Mouse (Mus musculus): Measurements from ENCODE around the gene Cadm1. TPM values are rescaled to one million over a fixed set of nuclear protein-coding genes. Genes with fewer than 3 reads are reported as not detected.

Cadm1 gene
- polyA plus RNA-seq, 1 experiment from 2014 or later, result 190 TPM

DNA sequence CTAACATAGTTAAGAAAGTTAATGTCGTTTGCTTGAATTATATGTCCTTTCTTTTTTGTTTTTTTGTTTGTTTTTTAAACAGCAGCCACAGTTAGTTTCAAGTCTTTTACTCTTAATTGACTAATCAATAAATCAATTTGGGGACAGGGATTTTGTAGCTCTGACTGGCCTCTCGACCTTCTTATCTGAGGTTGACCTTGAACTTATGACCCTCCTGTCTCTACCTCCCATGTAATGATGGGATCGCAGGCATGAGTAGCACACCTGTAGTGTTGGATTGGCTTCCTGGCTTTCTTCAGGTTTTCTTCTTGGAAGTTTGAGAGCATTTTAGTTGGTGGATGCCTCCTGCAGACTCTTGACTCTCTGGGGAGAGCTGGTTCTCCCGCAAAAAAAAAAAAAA is 53.3 kb downstream of the Cadm1 start:
- Histone ChIP-seq H3K4me1 (ENCODE audit: control insufficient read depth, insufficient read depth, low read length) (0 out of 2 replicates have a peak, but pooled peaks cover 4% of the 10 kb centered on the region), H3K9me3 (ENCODE audit: control insufficient read depth, low read length) (no peaks in the 10 kb centered on the region), H3K4me2 (ENCODE audit: low read depth) (no peak overlapping the region), H3K9ac (ENCODE audit: low read length) (no peak overlapping the region), H3K27ac (ENCODE audit: low read depth, low read length) (no peak overlapping the region), H3K36me3 (ENCODE audit: control insufficient read depth, insufficient read depth, low read length) (no peaks in the 10 kb centered on the region), H3K4me3 (ENCODE audit: low read depth, low read length) (no peak overlapping the region), H3K27me3 (ENCODE audit: control insufficient read depth, insufficient read depth, low read length) (no peaks in the 10 kb centered on the region)
- no peak for DNase-seq (ENCODE audit: low spot score)
- 76% methylated on average over 4 of the region's 4 CpGs for WGBS
- ATAC-seq (ENCODE audit: insufficient read depth, low FRiP score, low TSS enrichment), result no peak

DNA sequence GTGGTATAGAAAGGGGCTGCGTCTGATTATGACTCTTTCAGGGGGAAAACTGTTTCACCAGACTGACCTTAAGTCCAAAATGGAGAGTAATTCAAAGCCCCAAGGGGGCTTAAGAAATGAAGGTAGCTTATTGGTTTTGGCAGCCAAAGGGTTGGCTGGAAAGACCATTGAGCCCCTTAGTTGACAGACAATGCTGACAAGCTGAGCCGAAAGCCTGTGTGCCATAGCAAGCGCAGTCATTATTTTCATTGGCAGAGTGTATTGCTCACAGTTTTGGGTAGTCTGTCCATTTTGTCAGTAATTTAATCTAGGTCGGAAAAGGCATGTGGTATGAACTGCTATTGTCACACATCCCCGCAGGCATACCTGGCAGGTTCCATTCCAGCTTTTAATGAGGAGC is 56.2 kb downstream of the Cadm1 start:
- no peak for DNase-seq (ENCODE audit: low spot score)
- Histone ChIP-seq H3K4me3 (ENCODE audit: low read depth, low read length) (no peak overlapping the region), H3K27ac (ENCODE audit: low read depth, low read length) (no peak overlapping the region), H3K27me3 (ENCODE audit: control insufficient read depth, insufficient read depth, low read length) (no peaks in the 10 kb centered on the region), H3K9me3 (ENCODE audit: control insufficient read depth, low read length) (no peaks in the 10 kb centered on the region), H3K4me2 (ENCODE audit: low read depth) (no peak overlapping the region), H3K4me1 (ENCODE audit: control insufficient read depth, insufficient read depth, low read length) (0 out of 2 replicates have a peak, but pooled peaks cover 4% of the 10 kb centered on the region), H3K36me3 (ENCODE audit: control insufficient read depth, insufficient read depth, low read length) (no peaks in the 10 kb centered on the region), H3K9ac (ENCODE audit: low read length) (no peak overlapping the region)
- WGBS, result 81% methylated on average over 5 of the region's 5 CpGs
- no peak for ATAC-seq (ENCODE audit: insufficient read depth, low FRiP score, low TSS enrichment)

DNA sequence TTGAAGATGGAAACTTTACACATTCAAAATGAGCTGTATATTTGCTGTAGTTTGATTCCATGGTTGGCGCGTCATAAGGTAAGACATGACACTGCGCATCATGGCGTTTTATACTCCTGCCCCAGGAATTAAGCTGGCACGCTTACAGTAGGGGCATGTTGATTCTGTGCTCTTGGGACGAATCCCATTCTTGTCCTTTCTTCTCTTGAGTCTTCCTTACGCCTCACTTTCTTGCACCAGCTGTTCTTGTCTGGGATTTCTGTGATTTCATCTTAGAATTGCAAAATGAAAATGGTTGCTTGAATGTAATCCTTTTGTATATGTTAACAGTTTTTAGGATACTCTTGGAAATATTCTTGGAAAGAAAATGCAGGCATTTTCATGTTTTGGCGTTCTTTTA is 56.9 kb downstream of the Cadm1 start:
- no peak overlapping the region for H3K27ac ChIP-seq (ENCODE audit: low read depth, low read length)
- H3K4me1 ChIP-seq (ENCODE audit: control insufficient read depth, insufficient read depth, low read length), result 0 out of 2 replicates have a peak, but pooled peaks cover 4% of the 10 kb centered on the region
- H3K4me2 ChIP-seq (ENCODE audit: low read depth), result no peak overlapping the region
- H3K4me3 ChIP-seq (ENCODE audit: low read depth, low read length), result no peak overlapping the region
- WGBS, result 91% methylated on average over 8 of the region's 8 CpGs
- no peaks in the 10 kb centered on the region for H3K9me3 ChIP-seq (ENCODE audit: control insufficient read depth, low read length)
- H3K9ac ChIP-seq (ENCODE audit: low read length), result no peak overlapping the region
- H3K27me3 ChIP-seq (ENCODE audit: control insufficient read depth, insufficient read depth, low read length), result no peaks in the 10 kb centered on the region
- no peaks in the 10 kb centered on the region for H3K36me3 ChIP-seq (ENCODE audit: control insufficient read depth, insufficient read depth, low read length)
- ATAC-seq (ENCODE audit: insufficient read depth, low FRiP score, low TSS enrichment) (no peak), DNase-seq (ENCODE audit: low spot score) (no peak)

DNA sequence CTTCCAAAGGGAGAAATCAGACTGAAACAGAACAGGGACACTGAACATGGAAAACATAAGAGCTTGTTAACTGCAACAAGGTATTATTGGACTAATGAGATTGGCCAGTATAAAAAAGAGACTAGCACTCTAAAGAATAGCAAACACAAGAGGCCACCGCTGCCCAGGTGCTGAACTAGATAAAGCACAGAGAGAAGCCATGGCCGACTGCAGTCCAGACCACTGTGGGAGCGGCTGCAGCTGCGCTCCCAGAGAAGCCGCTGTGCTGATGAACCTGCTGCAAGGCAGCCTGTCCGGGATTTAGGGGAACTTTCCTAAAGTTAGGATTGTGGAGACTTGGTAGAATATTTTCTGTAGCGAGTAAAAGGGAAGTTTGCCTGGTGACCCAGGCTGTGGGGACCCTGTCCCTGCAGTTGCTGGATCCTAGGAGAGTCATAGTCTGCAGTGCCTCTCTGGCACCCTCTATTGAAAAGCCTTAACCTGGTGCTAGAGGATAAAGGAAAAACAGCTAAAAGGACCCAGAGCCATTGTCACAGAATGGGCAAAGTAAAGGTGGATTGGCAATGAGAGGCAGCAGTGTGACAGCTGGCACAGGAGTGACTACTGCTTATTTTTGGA is 57.7 kb downstream of the Cadm1 start:
- H3K9me3 ChIP-seq (ENCODE audit: control insufficient read depth, low read length), result no peaks in the 10 kb centered on the region
- H3K27ac ChIP-seq (ENCODE audit: low read depth, low read length), result no peak overlapping the region
- no peak overlapping the region for H3K4me3 ChIP-seq (ENCODE audit: low read depth, low read length)
- DNase-seq (ENCODE audit: low spot score), result no peak
- 63% methylated on average over 7 of the region's 7 CpGs for WGBS
- H3K4me1 ChIP-seq (ENCODE audit: control insufficient read depth, insufficient read depth, low read length), result 0 out of 2 replicates have a peak, but pooled peaks cover 4% of the 10 kb centered on the region
- H3K4me2 ChIP-seq (ENCODE audit: low read depth), result no peak overlapping the region
- H3K27me3 ChIP-seq (ENCODE audit: control insufficient read depth, insufficient read depth, low read length), result no peaks in the 10 kb centered on the region
- ATAC-seq (ENCODE audit: insufficient read depth, low FRiP score, low TSS enrichment), result no peak
- H3K9ac ChIP-seq (ENCODE audit: low read length), result no peak overlapping the region
- H3K36me3 ChIP-seq (ENCODE audit: control insufficient read depth, insufficient read depth, low read length), result no peaks in the 10 kb centered on the region

DNA sequence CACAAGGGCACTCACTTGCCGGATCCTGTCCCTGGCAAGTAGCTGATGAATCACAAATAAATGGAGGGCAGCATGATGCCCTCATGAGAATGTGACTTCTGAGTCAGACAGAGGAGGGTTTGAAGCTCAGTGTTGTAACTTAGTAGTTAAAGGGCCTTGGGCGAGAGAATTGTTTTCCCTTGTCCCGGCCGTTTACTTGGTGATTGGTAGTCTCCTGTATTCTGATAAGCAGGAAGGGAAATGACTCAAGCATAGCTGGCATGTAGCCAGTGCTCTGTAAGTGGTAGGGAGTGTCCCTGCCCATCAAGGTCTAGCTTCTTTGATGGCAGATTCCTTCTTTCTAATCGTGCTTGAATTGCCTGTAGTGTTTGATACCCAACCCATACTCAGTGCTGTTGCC is 59.9 kb downstream of the Cadm1 start:
- Histone ChIP-seq H3K4me1 (ENCODE audit: control insufficient read depth, insufficient read depth, low read length) (no peaks in the 10 kb centered on the region), H3K9me3 (ENCODE audit: control insufficient read depth, low read length) (no peaks in the 10 kb centered on the region), H3K9ac (ENCODE audit: low read length) (no peak overlapping the region), H3K36me3 (ENCODE audit: control insufficient read depth, insufficient read depth, low read length) (no peaks in the 10 kb centered on the region), H3K27ac (ENCODE audit: low read depth, low read length) (no peak overlapping the region), H3K27me3 (ENCODE audit: control insufficient read depth, insufficient read depth, low read length) (no peaks in the 10 kb centered on the region), H3K4me2 (ENCODE audit: low read depth) (no peak overlapping the region), H3K4me3 (ENCODE audit: low read depth, low read length) (no peak overlapping the region)
- DNase-seq (ENCODE audit: low spot score) (no peak), ATAC-seq (ENCODE audit: insufficient read depth, low FRiP score, low TSS enrichment) (no peak)
- WGBS, result 87% methylated on average over 5 of the region's 5 CpGs

DNA sequence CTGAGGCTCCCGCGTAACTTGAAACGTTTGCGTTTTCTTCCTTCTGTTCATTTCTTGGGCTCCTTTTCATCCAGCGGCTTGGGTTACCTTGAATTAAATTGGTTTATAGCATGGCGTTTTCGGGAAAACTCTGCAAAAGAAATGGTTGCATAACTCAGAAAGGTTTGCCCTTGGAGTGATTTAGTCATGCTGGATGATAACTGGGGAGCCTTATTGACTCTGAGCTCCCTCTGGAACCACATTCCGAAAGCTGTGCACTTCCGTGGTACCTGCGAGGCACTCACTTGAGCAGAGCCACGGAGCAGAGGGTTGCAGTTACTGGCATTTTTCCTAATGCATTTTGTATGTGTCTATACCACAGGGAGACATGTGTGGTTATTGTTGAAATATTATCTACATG is 71.6 kb downstream of the Cadm1 start:
- Histone ChIP-seq H3K9me3 (ENCODE audit: control insufficient read depth, low read length) (no peaks in the 10 kb centered on the region), H3K4me1 (ENCODE audit: control insufficient read depth, insufficient read depth, low read length) (peaks cover 8% of the 10 kb centered on the region; the same call in 1 of the 2 replicates)
- 90% methylated on average over 11 of the region's 11 CpGs for WGBS

DNA sequence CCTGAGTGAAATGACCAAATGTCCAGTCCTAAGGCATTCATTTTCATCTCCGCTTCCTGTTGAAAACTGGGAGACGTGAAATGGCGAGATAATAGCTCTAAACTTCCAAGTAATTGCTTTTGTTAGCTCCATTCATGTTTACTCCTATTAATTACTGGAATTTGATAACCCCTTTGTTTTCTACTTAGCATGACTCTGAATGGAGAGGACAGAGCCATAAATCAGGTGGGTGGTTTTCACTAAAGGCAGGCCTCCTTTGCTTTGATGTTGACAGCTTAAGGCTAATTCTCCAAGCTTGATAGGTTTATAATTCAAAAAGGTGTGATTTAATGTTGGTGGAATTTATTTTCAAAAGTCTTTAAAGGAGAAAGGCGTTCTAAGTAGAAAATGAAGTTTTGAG is 74.0 kb downstream of the Cadm1 start:
- ATAC-seq (ENCODE audit: insufficient read depth, low FRiP score, low TSS enrichment) (no peak), DNase-seq (ENCODE audit: low spot score) (no peak)
- WGBS, result 26% methylated on average over 4 of the region's 4 CpGs
- Histone ChIP-seq H3K9ac (ENCODE audit: low read length) (no peak overlapping the region), H3K36me3 (ENCODE audit: control insufficient read depth, insufficient read depth, low read length) (no peaks in the 10 kb centered on the region), H3K27me3 (ENCODE audit: control insufficient read depth, insufficient read depth, low read length) (no peaks in the 10 kb centered on the region), H3K27ac (ENCODE audit: low read depth, low read length) (no peak overlapping the region), H3K4me1 (ENCODE audit: control insufficient read depth, insufficient read depth, low read length) (no peaks in the 10 kb centered on the region), H3K4me2 (ENCODE audit: low read depth) (no peak overlapping the region), H3K9me3 (ENCODE audit: control insufficient read depth, low read length) (no peaks in the 10 kb centered on the region), H3K4me3 (ENCODE audit: low read depth, low read length) (no peak overlapping the region)

More for the DNA sequence above, 71.6 kb downstream of the Cadm1 start:
- Histone ChIP-seq H3K27me3 (ENCODE audit: control insufficient read depth, insufficient read depth, low read length) (no peaks in the 10 kb centered on the region), H3K9ac (ENCODE audit: low read length) (no peak overlapping the region), H3K27ac (ENCODE audit: low read depth, low read length) (no peak overlapping the region), H3K4me2 (ENCODE audit: low read depth) (no peak overlapping the region), H3K4me3 (ENCODE audit: low read depth, low read length) (no peak overlapping the region), H3K36me3 (ENCODE audit: control insufficient read depth, insufficient read depth, low read length) (no peaks in the 10 kb centered on the region)
- DNase-seq (ENCODE audit: low spot score) (no peak), ATAC-seq (ENCODE audit: insufficient read depth, low FRiP score, low TSS enrichment) (no peak)

DNA sequence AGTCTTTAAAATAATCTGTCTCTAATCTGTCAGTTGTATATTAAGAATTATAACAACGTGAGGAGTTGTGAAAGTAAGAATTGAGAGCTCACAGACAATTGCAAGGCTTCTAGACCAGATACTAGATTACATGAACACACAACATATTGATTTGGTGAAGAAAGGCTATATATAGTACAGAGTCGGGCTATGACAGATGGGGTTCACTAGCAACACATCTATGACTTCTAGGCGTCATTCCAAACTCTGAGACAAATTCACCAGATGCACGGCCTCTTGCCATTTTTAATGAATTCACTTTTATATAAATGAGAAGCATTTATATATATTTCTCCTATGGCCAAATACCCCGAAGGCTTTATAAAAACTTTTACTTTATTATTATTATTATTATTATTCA is 75.7 kb downstream of the Cadm1 start:
- ATAC-seq (ENCODE audit: insufficient read depth, low FRiP score, low TSS enrichment) (no peak), DNase-seq (ENCODE audit: low spot score) (no peak)
- Histone ChIP-seq H3K4me2 (ENCODE audit: low read depth) (no peak overlapping the region), H3K9me3 (ENCODE audit: control insufficient read depth, low read length) (no peaks in the 10 kb centered on the region), H3K9ac (ENCODE audit: low read length) (no peak overlapping the region), H3K27ac (ENCODE audit: low read depth, low read length) (no peak overlapping the region), H3K4me3 (ENCODE audit: low read depth, low read length) (no peak overlapping the region), H3K4me1 (ENCODE audit: control insufficient read depth, insufficient read depth, low read length) (no peaks in the 10 kb centered on the region), H3K27me3 (ENCODE audit: control insufficient read depth, insufficient read depth, low read length) (no peaks in the 10 kb centered on the region), H3K36me3 (ENCODE audit: control insufficient read depth, insufficient read depth, low read length) (no peaks in the 10 kb centered on the region)
- 89% methylated on average over 5 of the region's 5 CpGs for WGBS

DNA sequence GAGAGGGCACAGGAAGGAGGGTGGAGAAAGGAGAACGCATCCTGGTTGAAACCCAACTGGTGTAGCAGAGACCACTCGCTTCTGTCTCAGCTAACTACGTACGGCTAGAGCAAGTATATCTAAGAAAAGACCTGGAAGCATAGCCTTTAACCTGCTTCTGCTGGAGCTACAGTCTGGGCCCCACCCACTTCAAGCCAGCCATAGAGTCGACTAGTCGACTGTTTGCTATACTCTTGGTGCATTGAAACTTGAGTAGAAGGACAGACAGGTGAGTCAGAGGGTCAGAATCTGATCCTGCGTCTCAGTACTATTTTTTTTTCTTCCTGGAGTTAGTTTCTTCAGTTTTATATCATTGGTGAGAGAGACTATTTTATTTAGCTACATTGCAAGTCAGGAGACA is 78.5 kb downstream of the Cadm1 start:
- Histone ChIP-seq H3K4me1 (ENCODE audit: control insufficient read depth, insufficient read depth, low read length) (no peaks in the 10 kb centered on the region), H3K4me3 (ENCODE audit: low read depth, low read length) (no peak overlapping the region), H3K9ac (ENCODE audit: low read length) (no peak overlapping the region), H3K27ac (ENCODE audit: low read depth, low read length) (no peak overlapping the region), H3K36me3 (ENCODE audit: control insufficient read depth, insufficient read depth, low read length) (no peaks in the 10 kb centered on the region), H3K9me3 (ENCODE audit: control insufficient read depth, low read length) (no peaks in the 10 kb centered on the region), H3K27me3 (ENCODE audit: control insufficient read depth, insufficient read depth, low read length) (no peaks in the 10 kb centered on the region), H3K4me2 (ENCODE audit: low read depth) (no peak overlapping the region)
- WGBS, result 72% methylated on average over 7 of the region's 7 CpGs
- DNase-seq (ENCODE audit: low spot score) (no peak), ATAC-seq (ENCODE audit: insufficient read depth, low FRiP score, low TSS enrichment) (no peak)

Measured in neural tube, embryonic 11.5 days (tissue).